Mouse (Mus musculus) stomach, postnatal 0 days (tissue): ENCODE measurements at regions not wholly inside any gene's neighbourhood (a gene's known extent, or its start where the extent isn't known, plus 50 kb on each side); places are given as distances from the start of the nearest gene placed in this dataset.

Experiments used
- ATAC-seq: fragments of 200-750 bp; cut with Nextera tagmentation; 2 replicates; pipeline ENCODE4 v1.8.0; 2017; ENCODE audit not compliant: low FRiP score, low TSS enrichment
- DNase-seq: peaks from one replicate; pipeline ENCODE4 v3.0.0-alpha.2; 2016; ENCODE audit warnings: low spot score
- H3K27ac ChIP-seq: fragments of 300-500 bp; sonication (generic); replicated peaks from 2 replicates; pipeline ENCODE4 v1.5.1; 2014; ENCODE audit warnings: mild to moderate bottlenecking, control low read depth
- H3K27me3 ChIP-seq: fragments of 300-500 bp; sonication (generic); 2 replicates; pipeline ENCODE4 v1.6.1; 2014; ENCODE audit warnings: low read length; ENCODE audit not compliant: control insufficient read depth, insufficient read depth
- H3K36me3 ChIP-seq: fragments of 300-500 bp; sonication (generic); 2 replicates; pipeline ENCODE4 v1.6.1; 2014; ENCODE audit warnings: low read length, mixed read lengths; ENCODE audit not compliant: control insufficient read depth, insufficient read depth
- H3K4me1 ChIP-seq: fragments of 300-500 bp; sonication (generic); replicated peaks from 2 replicates; pipeline ENCODE4 v1.6.1; 2014; ENCODE audit warnings: antibody characterized with exemption; ENCODE audit not compliant: control insufficient read depth, insufficient read depth
- H3K4me2 ChIP-seq: fragments of 300-500 bp; sonication (generic); replicated peaks from 2 replicates; pipeline ENCODE4 v1.6.1; 2014; ENCODE audit warnings: low read depth, mild to moderate bottlenecking, control low read depth, moderate library complexity
- H3K4me3 ChIP-seq: fragments of 300-500 bp; sonication (generic); 2 replicates; pipeline ENCODE4 v1.5.1; 2014; ENCODE audit warnings: low read depth, low read length, control low read depth
- H3K9ac ChIP-seq: fragments of 300-500 bp; sonication (generic); 2 replicates; pipeline ENCODE4 v1.6.1; 2014; ENCODE audit warnings: mild to moderate bottlenecking, low read length, control low read depth, mixed read lengths
- H3K9me3 ChIP-seq: fragments of 300-500 bp; sonication (generic); 2 replicates; pipeline ENCODE4 v1.6.1; 2016; ENCODE audit warnings: low read length; ENCODE audit not compliant: control insufficient read depth
- CTCF ChIP-seq: IDR thresholded peaks from 2 replicates; pipeline ENCODE4 v1.5.1; 2016; ENCODE audit warnings: antibody characterized with exemption, low read depth, mild to moderate bottlenecking, moderate library complexity
- EP300 ChIP-seq: optimal IDR thresholded peaks from 2 replicates; pipeline ENCODE3; 2016; ENCODE audit warnings: antibody characterized with exemption
- WGBS: fragments of 180-500 bp; shearing (Covaris S2); extraction: QIAGEN DNeasy Blood & Tissue Kit; methylation state at CpG from one replicate; pipeline ENCODE4 v1.1.7; 2014; 5-methylcytosine and 5-hydroxymethylcytosine counted together

GRCm38 (mm10) chr3:9159073-9159472, 450.8 kb downstream of the Zfp704 start:
- H3K4me1 ChIP-seq: no peaks in the 10 kb centered on the region
- ATAC-seq (no peak), DNase-seq (peak; percentile 22)
- H3K9ac ChIP-seq: no peak overlapping the region
- no peak overlapping the region for H3K4me2 ChIP-seq
- no peak for TF ChIP-seq EP300
- no peak for TF ChIP-seq CTCF
- no peaks in the 10 kb centered on the region for H3K27me3 ChIP-seq
- no peak overlapping the region for H3K27ac ChIP-seq
- no peaks in the 10 kb centered on the region for H3K36me3 ChIP-seq
- H3K9me3 ChIP-seq: no peaks in the 10 kb centered on the region
- 34% methylated on average over 15 of the region's 15 CpGs for WGBS
- no peak overlapping the region for H3K4me3 ChIP-seq

- Histone ChIP-seq H3K4me2 (no peak overlapping the region), H3K9me3 (no peaks in the 10 kb centered on the region), H3K9ac (no peak overlapping the region), H3K36me3 (no peaks in the 10 kb centered on the region), H3K4me3 (no peak overlapping the region), H3K27me3 (no peaks in the 10 kb centered on the region), H3K27ac (no peak overlapping the region), H3K4me1 (no peaks in the 10 kb centered on the region)
- DNase-seq: no peak
- no peak for TF ChIP-seq CTCF
- no peak for TF ChIP-seq EP300
- 70% methylated on average over 7 of the region's 7 CpGs for WGBS
- ATAC-seq: 0 out of 2 replicates have a peak, but pooled peaks have one; percentile 21
Measured at GRCm38 (mm10) chr3:9154172-9154571, 455.7 kb downstream of the Zfp704 start.

DNA sequence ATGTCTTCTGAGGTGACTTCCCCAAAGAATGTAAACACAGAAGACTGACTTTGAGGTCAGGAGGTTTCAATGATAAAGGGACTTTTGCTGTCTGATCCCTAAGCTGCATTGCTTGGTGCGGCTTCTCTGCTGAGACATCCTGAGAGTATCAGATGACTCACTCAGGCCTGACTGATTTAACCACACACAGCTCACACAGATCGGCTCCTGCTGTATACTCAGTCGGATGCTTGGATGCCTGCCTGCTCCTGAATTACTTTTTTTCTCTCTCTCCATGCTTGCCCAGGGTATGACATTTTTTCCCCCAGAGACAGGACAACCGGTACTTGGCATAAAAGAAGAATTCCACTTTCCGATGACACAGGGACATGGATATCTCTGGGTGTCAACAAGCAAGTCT, 456.2 kb downstream of the Zfp704 start:
- Histone ChIP-seq H3K4me3 (no peak overlapping the region), H3K27ac (no peak overlapping the region), H3K36me3 (no peaks in the 10 kb centered on the region), H3K9ac (no peak overlapping the region), H3K9me3 (no peaks in the 10 kb centered on the region), H3K4me1 (no peaks in the 10 kb centered on the region), H3K4me2 (no peak overlapping the region), H3K27me3 (no peaks in the 10 kb centered on the region)
- DNase-seq (no peak), ATAC-seq (no peak)
- TF ChIP-seq CTCF (no peak), EP300 (no peak)
- 36% methylated on average over 5 of the region's 5 CpGs for WGBS

DNA sequence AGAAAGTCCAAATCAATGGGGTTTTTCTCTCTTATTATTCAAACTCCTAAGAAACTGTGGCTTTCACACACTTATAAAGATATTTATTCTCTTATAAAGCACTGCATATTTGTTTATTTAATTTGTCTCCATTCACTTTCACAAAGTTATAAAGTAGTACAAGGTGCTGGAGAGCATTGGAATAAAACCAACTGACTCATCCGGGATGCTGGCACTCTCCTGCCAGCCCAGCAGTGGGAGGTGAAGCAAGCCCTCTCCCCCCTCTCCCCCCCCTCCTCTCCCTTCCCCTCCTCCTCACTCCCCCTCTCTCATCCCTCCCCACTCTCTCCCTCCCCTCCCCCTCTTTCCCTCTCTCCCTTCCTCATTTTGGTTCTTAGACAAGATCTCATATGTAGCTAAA, 457.6 kb downstream of the Zfp704 start:
- no peaks in the 10 kb centered on the region for H3K4me1 ChIP-seq
- no peak overlapping the region for H3K4me2 ChIP-seq
- TF ChIP-seq CTCF (no peak), EP300 (no peak)
- no peak overlapping the region for H3K4me3 ChIP-seq
- 50% methylated on average over 1 of the region's 1 CpGs for WGBS
- ATAC-seq (no peak), DNase-seq (no peak)
- H3K9me3 ChIP-seq: no peaks in the 10 kb centered on the region
- H3K36me3 ChIP-seq: no peaks in the 10 kb centered on the region
- H3K9ac ChIP-seq: no peak overlapping the region
- no peak overlapping the region for H3K27ac ChIP-seq
- no peaks in the 10 kb centered on the region for H3K27me3 ChIP-seq

- H3K4me1 ChIP-seq: no peaks in the 10 kb centered on the region
Measured at GRCm38 (mm10) chr3:9151590-9151989, 458.3 kb downstream of the Zfp704 start.

DNA sequence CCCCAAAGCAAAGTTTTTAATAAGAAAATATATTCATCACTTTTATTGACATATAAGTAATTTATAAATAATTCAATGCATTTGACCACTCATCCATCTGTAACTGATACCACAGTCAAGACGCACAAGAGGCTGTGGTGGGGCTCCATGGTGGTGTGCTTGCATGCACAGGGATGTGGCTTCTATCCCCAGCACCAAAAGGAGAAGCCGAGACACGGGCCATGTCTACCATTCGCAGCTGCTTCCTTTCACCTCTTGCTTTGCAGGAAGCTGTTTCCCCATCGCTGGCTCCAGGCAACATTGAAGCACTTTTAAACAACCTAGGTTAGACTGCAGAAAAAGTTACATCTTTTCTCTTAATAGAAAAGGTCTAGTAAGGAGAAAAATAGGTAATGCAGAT, 461.3 kb downstream of the Zfp704 start:
- H3K4me2 ChIP-seq: no peak overlapping the region
- H3K4me3 ChIP-seq: no peak overlapping the region
- DNase-seq (no peak), ATAC-seq (no peak)
- no peaks in the 10 kb centered on the region for H3K27me3 ChIP-seq
- no peak overlapping the region for H3K27ac ChIP-seq
- WGBS: 81% methylated on average over 5 of the region's 5 CpGs
- TF ChIP-seq EP300: no peak
- TF ChIP-seq CTCF: no peak
- H3K36me3 ChIP-seq: no peaks in the 10 kb centered on the region
- no peak overlapping the region for H3K9ac ChIP-seq
- no peaks in the 10 kb centered on the region for H3K9me3 ChIP-seq
- no peaks in the 10 kb centered on the region for H3K4me1 ChIP-seq

More at GRCm38 (mm10) chr3:9151590-9151989, 458.3 kb downstream of the Zfp704 start:
- TF ChIP-seq CTCF: no peak
- no peak for TF ChIP-seq EP300
- Histone ChIP-seq H3K9me3 (no peaks in the 10 kb centered on the region), H3K36me3 (no peaks in the 10 kb centered on the region), H3K27me3 (no peaks in the 10 kb centered on the region), H3K4me3 (no peak overlapping the region), H3K4me2 (no peak overlapping the region), H3K9ac (no peak overlapping the region), H3K27ac (no peak overlapping the region)
- no peak for ATAC-seq
- 47% methylated on average over 2 of the region's 2 CpGs for WGBS
- DNase-seq: no peak
